Mouse (Mus musculus) lung, postnatal 0 days (tissue): ENCODE results near the gene Traf3. TPM values are rescaled to one million over a fixed set of nuclear protein-coding genes. Genes with fewer than 3 reads are reported as not detected.

Experiments
- ATAC-seq: fragments of 200-750 bp; cut with Nextera tagmentation; 2 replicates; pipeline ENCODE4 v1.8.0; 2017; ENCODE audit warnings: moderate library complexity
- DNase-seq: peaks from one replicate; pipeline ENCODE4 v3.0.0-alpha.2; 2016; ENCODE audit warnings: low spot score
- H3K27ac ChIP-seq: fragments of 300-500 bp; sonication (generic); 2 replicates; pipeline ENCODE4 v1.5.1; 2014; ENCODE audit warnings: antibody characterized with exemption, mild to moderate bottlenecking, low read length, mixed read lengths
- H3K27me3 ChIP-seq: fragments of 300-500 bp; sonication (generic); replicated peaks from 2 replicates; pipeline ENCODE4 v1.6.1; 2014; ENCODE audit warnings: low read length, mixed read lengths; ENCODE audit not compliant: insufficient read depth
- H3K36me3 ChIP-seq: fragments of 300-500 bp; sonication (generic); 2 replicates; pipeline ENCODE4 v1.6.1; 2014; ENCODE audit warnings: low read length, mixed read lengths; ENCODE audit not compliant: insufficient read depth
- H3K4me1 ChIP-seq: fragments of 300-500 bp; sonication (generic); 2 replicates; pipeline ENCODE4 v1.6.1; 2014; ENCODE audit warnings: antibody characterized with exemption, low read depth, low read length, mixed read lengths; ENCODE audit not compliant: insufficient read depth
- H3K4me2 ChIP-seq: fragments of 300-500 bp; sonication (generic); replicated peaks from 2 replicates; pipeline ENCODE4 v1.6.1; 2014; ENCODE audit warnings: low read depth, mild to moderate bottlenecking, low read length, moderate library complexity, mixed read lengths
- H3K4me3 ChIP-seq: fragments of 300-500 bp; sonication (generic); 2 replicates; pipeline ENCODE4 v1.5.1; 2014; ENCODE audit warnings: low read depth, low read length
- H3K9ac ChIP-seq: fragments of 300-500 bp; sonication (generic); replicated peaks from 2 replicates; pipeline ENCODE4 v1.6.1; 2014; ENCODE audit warnings: low read depth, mild to moderate bottlenecking
- H3K9me3 ChIP-seq: fragments of 300-500 bp; sonication (generic); 2 replicates; pipeline ENCODE4 v1.6.1; 2016; ENCODE audit warnings: low read length, mixed read lengths
- CTCF ChIP-seq: IDR thresholded peaks from 2 replicates; pipeline ENCODE4 v1.5.1; 2016; ENCODE audit warnings: antibody characterized with exemption, mild to moderate bottlenecking
- EP300 ChIP-seq: IDR thresholded peaks from 2 replicates; pipeline ENCODE4 v1.6.1; 2016; ENCODE audit warnings: antibody characterized with exemption, mild to moderate bottlenecking, control low read depth
- whole genome bisulfite sequencing: fragments of 180-500 bp; shearing (Covaris S2); extraction: QIAGEN DNeasy Blood & Tissue Kit; methylation state at CpG from one replicate; pipeline ENCODE4 v1.1.7; 2014; 5-methylcytosine and 5-hydroxymethylcytosine counted together
- polyA plus RNA-seq: library from polyadenylated mRNA; unstranded; fragments of >200 nt; fragmentation: Nextera tagmentation; extraction: Ambion mirVana; gene quantifications from 2 replicates; pipeline ENCODE4 v1.2.1, GENCODE M21; 2015

Gene Traf3
- polyA plus RNA-seq, 1 experiment from 2014 or later, result 3.1 TPM

DNA sequence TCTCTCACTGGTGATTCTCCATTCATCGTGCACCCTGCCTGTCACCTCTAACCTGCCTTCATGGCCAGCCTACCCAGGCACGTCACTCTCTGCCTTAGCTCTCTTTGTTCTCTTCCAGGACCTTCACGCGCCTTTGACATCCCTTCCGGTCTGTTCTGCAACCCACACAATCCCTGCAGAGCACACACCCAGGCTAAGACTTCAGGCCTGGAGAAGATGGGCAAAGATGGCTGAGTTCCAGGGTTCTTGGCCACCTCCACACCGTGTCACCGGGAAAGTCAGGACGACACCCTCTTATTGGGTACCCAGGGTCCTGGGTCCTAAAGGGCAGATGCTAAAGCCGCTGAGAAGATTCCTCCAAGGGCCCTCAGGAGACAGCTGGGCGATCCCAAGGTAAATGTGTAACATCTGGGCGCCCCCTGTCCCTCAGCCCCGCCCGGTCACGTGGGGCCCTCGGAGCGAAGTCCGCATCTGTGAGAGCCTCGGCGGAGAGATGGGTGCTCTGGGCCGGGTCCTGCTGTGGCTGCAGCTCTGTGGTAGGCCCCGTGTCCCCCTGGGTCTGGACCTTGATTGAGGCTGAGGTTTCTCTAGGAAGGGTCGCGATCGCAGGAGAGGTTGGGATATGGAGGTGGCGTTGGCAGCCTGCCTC, 104.6 kb downstream of the Traf3 start, which contains the start of gene Amn:
TSS of gene Amn (plus strand) at position 467 of the 649 bp plus-strand sequence.
- Histone ChIP-seq H3K4me2 (no peak within 1 kb of the TSS), H3K4me1 (peaks cover 15% of the 10 kb centered on the region), H3K27me3 (peaks cover 51% of the 10 kb centered on the region), H3K36me3 (no peaks in the 10 kb centered on the region), H3K27ac (no peak within 1 kb of the TSS), H3K9ac (no peak within 1 kb of the TSS), H3K9me3 (no peaks in the 10 kb centered on the region), H3K4me3 (no peak within 1 kb of the TSS; the same call in 1 of the 2 replicates)
- TF ChIP-seq EP300, result no peak
- TF ChIP-seq CTCF, result no peak
- DNase-seq (no peak), ATAC-seq (no peak)
- WGBS, result 30% methylated on average over 23 of the region's 25 CpGs

- Histone ChIP-seq H3K27ac (no peak overlapping the region), H3K27me3 (peaks cover 57% of the 10 kb centered on the region)
- 11% methylated on average over 22 of the region's 28 CpGs for WGBS
These were observed 105.2 kb downstream of the Traf3 start for GRCm38 (mm10) chr12:111271406-111271805.

GRCm38 (mm10) chr12:111271966-111272365, 105.8 kb downstream of the Traf3 start:
- TF ChIP-seq EP300 (no peak), CTCF (no peak)
- no peak for DNase-seq
- H3K9ac ChIP-seq, result no peak overlapping the region

More at GRCm38 (mm10) chr12:111271406-111271805, 105.2 kb downstream of the Traf3 start:
- no peak overlapping the region for H3K9ac ChIP-seq
- TF ChIP-seq EP300 (no peak), CTCF (no peak)
- H3K4me3 ChIP-seq, result no peak overlapping the region; the same call in 1 of the 2 replicates
- no peaks in the 10 kb centered on the region for H3K36me3 ChIP-seq
- H3K4me2 ChIP-seq, result no peak overlapping the region
- ATAC-seq (no peak), DNase-seq (no peak)
- H3K9me3 ChIP-seq, result no peaks in the 10 kb centered on the region
- H3K4me1 ChIP-seq, result peaks cover 15% of the 10 kb centered on the region

GRCm38 (mm10) chr12:111272420-111272819, 106.2 kb downstream of the Traf3 start:
- peak; percentile 74 for DNase-seq
- Histone ChIP-seq H3K4me2 (no peak overlapping the region), H3K4me3 (no peak overlapping the region), H3K27me3 (peaks cover 65% of the 10 kb centered on the region), H3K9me3 (no peaks in the 10 kb centered on the region), H3K9ac (no peak overlapping the region), H3K27ac (no peak overlapping the region), H3K36me3 (no peaks in the 10 kb centered on the region), H3K4me1 (peaks cover 15% of the 10 kb centered on the region)
- TF ChIP-seq CTCF (peak; percentile 89), EP300 (no peak)
- peak; percentile 25; the same call in 1 of the 2 replicates for ATAC-seq
- 21% methylated on average over 12 of the region's 12 CpGs for whole genome bisulfite sequencing

More at GRCm38 (mm10) chr12:111271966-111272365, 105.8 kb downstream of the Traf3 start:
- peaks cover 15% of the 10 kb centered on the region for H3K4me1 ChIP-seq
- no peaks in the 10 kb centered on the region for H3K9me3 ChIP-seq
- H3K27me3 ChIP-seq, result peaks cover 63% of the 10 kb centered on the region
- no peak overlapping the region for H3K4me2 ChIP-seq
- ATAC-seq, result no peak
- no peaks in the 10 kb centered on the region for H3K36me3 ChIP-seq
- no peak overlapping the region for H3K27ac ChIP-seq
- H3K4me3 ChIP-seq, result no peak overlapping the region
- WGBS, result 25% methylated on average over 8 of the region's 8 CpGs

- WGBS, result 6% methylated on average over 27 of the region's 28 CpGs
- no peaks in the 10 kb centered on the region for H3K36me3 ChIP-seq
- no peak overlapping the region for H3K9ac ChIP-seq
- peaks cover 65% of the 10 kb centered on the region for H3K27me3 ChIP-seq
- TF ChIP-seq CTCF, result no peak
- no peak for TF ChIP-seq EP300
- H3K4me2 ChIP-seq, result peak overlapping the region; percentile 54
- ATAC-seq (no peak), DNase-seq (no peak)
- H3K9me3 ChIP-seq, result no peaks in the 10 kb centered on the region
- no peak overlapping the region for H3K27ac ChIP-seq
- H3K4me1 ChIP-seq, result peaks cover 15% of the 10 kb centered on the region
- peak overlapping the region; percentile 33 for H3K4me3 ChIP-seq
These were observed 107.8 kb downstream of the Traf3 start for GRCm38 (mm10) chr12:111274006-111274405.

DNA sequence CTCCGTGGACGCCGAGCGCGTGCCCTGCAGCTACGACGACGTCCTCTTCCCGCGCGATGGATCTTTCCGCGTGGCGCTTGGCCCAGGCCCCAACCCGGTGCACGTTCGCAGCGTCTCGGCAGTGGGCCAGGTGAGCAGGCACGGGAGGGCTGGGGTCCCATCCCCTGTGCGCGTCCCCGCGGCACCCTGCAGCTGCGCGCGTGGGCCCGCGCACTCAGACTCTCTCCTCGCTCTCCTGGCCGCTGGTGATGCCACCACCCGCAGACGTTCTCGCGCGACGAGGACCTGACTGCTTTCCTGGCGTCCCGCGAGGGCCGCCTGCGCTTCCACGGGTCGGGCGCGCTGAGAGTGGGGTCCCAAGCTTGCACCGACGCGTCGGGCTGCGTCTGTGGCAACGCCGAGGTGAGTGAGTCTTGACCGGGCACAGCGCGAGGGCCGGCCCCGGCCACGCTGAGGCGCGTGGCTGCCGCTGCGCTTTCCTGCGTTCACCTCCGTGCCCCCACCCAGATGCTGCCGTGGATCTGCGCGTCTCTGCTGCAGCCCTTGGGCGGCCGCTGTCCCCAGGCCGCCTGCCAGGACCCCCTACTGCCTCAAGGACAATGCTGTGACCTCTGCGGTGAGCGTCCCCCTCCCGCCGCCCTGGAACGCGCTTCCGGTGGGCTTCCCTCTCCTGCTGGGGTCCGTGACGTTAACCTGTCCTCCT, 108.4 kb downstream of the Traf3 start:
- Histone ChIP-seq H3K9ac (no peak overlapping the region), H3K4me2 (peak overlapping the region; percentile 54), H3K27me3 (peaks cover 65% of the 10 kb centered on the region), H3K9me3 (no peaks in the 10 kb centered on the region), H3K27ac (no peak overlapping the region), H3K36me3 (no peaks in the 10 kb centered on the region), H3K4me3 (peak overlapping the region; percentile 33), H3K4me1 (peaks cover 15% of the 10 kb centered on the region)
- no peak for TF ChIP-seq EP300
- TF ChIP-seq CTCF, result no peak; the same call in 1 of the 2 replicates
- no peak for DNase-seq
- WGBS, result 4% methylated on average over 66 of the region's 80 CpGs
- no peak; the same call in 1 of the 2 replicates for ATAC-seq
